Mouse (Mus musculus): Measurements from ENCODE around the gene Rbm48. TPM values are rescaled to one million over a fixed set of nuclear protein-coding genes. Genes with fewer than 3 reads are reported as not detected.

The Rbm48 gene
- polyA plus RNA-seq, 1 experiment from 2014 or later = 8.4 TPM

DNA sequence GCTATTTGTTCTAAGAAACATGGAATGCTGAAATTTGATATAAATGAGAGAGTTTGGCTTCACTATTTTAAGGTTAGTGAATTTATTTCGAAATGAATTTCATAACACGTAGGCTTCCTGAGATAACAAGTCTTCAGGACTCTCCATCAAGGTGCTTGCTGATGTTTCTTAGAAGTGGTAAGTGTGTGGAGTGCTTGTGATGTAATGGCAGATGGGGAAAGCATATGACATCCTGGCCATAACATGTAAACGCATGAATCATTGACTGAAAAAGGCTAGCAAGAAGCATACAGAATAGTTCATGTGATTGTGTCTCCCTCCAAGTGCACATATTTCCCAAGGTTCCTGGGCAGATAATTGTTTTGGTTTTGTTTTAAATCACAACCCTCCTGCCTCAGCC is 4.4 kb upstream of the Rbm48 start:
- H3K4me3 ChIP-seq = no peak overlapping the region
- no peak for ATAC-seq
- no peak overlapping the region for H3K27ac ChIP-seq
- no peak overlapping the region for H3K4me2 ChIP-seq
- no peaks in the 10 kb centered on the region for H3K9me3 ChIP-seq (replicated peaks)
- no peak overlapping the region for H3K9ac ChIP-seq
- WGBS (ENCODE audit: insufficient replicate concordance) = 74% methylated on average over 3 of the region's 3 CpGs
- peaks cover 9% of the 10 kb centered on the region for H3K36me3 ChIP-seq
- H3K4me1 ChIP-seq = peaks cover 7% of the 10 kb centered on the region
- no peaks in the 10 kb centered on the region for H3K27me3 ChIP-seq (replicated peaks)

DNA sequence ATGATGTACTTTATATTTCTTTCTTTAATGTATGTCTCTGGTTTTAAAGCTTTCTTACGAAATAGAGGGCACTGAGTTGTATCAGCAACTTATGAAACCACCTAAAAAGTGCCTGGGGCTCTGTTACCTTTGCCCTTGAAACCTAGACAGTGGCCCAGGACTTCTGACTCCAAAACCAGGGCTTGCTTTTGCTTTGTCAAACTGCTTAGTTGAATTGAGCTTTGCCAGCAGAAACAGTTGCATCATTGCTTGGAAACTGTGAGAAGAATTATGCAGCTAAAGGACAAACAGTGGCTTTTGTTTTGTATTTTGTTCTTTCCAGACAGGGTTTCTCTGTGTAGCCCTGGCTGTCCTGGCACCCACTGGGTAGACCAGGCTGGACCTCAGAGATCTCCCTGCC is 3.9 kb upstream of the Rbm48 start:
- no peaks in the 10 kb centered on the region for H3K27me3 ChIP-seq (replicated peaks)
- no peak overlapping the region for H3K27ac ChIP-seq
- no peak for ATAC-seq
- H3K4me1 ChIP-seq = peaks cover 9% of the 10 kb centered on the region
- 76% methylated on average over 1 of the region's 1 CpGs for WGBS (ENCODE audit: insufficient replicate concordance)
- no peaks in the 10 kb centered on the region for H3K9me3 ChIP-seq (replicated peaks)
- peaks cover 4% of the 10 kb centered on the region for H3K36me3 ChIP-seq
- H3K9ac ChIP-seq = no peak overlapping the region
- no peak overlapping the region for H3K4me3 ChIP-seq
- no peak overlapping the region for H3K4me2 ChIP-seq

DNA sequence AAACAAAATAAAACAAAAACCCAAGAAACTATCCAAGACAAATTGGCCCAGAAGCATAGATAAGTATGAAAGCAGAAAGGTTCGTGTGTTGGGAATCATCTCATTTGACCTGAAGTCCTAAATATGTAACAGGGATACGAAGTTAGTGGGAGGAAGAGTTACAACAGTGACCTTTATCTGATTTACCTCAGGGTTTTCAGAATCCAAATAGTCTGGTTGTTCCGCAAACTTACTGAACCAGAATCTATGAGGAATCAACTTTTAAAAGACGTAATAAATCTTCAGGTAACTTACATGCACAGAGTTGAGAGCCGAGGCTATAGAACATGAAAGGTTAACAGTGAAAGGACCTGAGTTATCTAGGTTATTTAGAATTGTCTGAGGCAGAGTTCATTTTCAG is 2.4 kb upstream of the Rbm48 start:
- WGBS (ENCODE audit: insufficient replicate concordance) = 74% methylated on average over 5 of the region's 5 CpGs
- no peak overlapping the region for H3K9ac ChIP-seq
- H3K27ac ChIP-seq = no peak overlapping the region

DNA sequence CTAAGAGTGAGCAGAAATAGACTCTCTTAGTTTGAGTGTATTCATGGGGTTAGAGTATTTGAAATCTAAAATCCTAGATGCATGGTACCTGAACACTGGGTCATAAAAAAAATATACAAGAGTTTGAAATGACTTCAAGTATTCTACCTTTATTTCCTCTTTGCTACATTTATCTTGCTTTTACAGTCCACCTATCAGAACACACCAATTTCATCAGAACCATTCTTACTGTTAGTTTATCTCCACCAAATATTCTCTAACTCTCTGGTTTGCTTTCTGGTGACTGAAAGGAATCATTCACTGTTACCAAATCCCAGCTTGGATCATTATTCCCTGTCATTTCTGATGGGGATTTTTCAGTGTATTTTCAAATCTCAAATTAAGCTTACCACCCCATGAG is 786 bp upstream of the Rbm48 start:
- no peaks in the 10 kb centered on the region for H3K9me3 ChIP-seq (replicated peaks)
- peaks cover 25% of the 10 kb centered on the region for H3K4me1 ChIP-seq
- H3K4me3 ChIP-seq = peak overlapping the region; percentile 78
- H3K9ac ChIP-seq = no peak overlapping the region
- no peaks in the 10 kb centered on the region for H3K27me3 ChIP-seq (replicated peaks)
- H3K27ac ChIP-seq = no peak overlapping the region
- H3K36me3 ChIP-seq = peaks cover 14% of the 10 kb centered on the region
- H3K4me2 ChIP-seq = peak overlapping the region; percentile 75
- no peak for ATAC-seq

More for the DNA sequence above, 2.4 kb upstream of the Rbm48 start:
- H3K4me1 ChIP-seq = peaks cover 24% of the 10 kb centered on the region
- H3K36me3 ChIP-seq = 0 out of 2 replicates have a peak, but pooled peaks cover 4% of the 10 kb centered on the region
- H3K4me3 ChIP-seq = no peak overlapping the region
- no peaks in the 10 kb centered on the region for H3K9me3 ChIP-seq (replicated peaks)
- H3K4me2 ChIP-seq = no peak overlapping the region
- H3K27me3 ChIP-seq (replicated peaks) = no peaks in the 10 kb centered on the region
- ATAC-seq = no peak

DNA sequence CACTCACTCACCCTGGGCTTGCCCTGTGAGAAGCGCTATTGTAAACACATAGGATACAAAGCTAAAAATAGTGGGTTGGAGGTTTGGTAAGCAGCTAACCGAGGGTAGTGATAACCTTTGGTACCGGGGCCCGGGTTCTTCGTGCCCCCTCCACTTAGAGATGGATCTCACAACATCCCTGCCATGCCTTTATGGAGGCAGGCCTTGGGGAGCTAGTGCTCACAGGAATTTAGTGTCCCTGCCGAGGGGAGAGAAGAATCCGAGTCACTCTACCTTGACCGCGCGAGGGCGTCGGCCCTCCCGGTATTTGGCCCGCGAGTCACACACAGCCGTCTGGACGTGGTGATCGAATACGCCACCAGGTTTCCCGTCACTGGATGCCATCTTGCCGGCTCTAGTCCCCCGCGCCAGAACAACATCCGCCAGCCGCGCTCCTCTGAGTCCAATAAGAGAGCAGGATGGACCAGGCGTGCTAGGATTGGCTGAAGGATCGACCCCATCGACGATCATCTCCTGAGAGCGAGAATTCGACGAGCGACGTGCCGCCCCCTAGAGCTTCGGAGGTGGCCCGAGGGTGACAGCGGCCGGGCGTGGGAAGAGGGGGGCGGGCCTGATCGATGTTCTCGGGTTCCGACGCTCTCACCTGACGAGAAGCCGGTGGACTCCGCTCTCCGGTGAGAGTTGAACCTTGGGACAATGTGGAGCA is 539 bp downstream of the Rbm48 start, which contains the start of gene Pex1:
Gene Pex1, plus strand, starts transcription at position 374 of the 706 bp plus-strand sequence.
- H3K4me3 ChIP-seq = peak within 1 kb of the TSS; percentile 78
- peak within 1 kb of the TSS; percentile 74 for H3K9ac ChIP-seq
- H3K27ac ChIP-seq = peak within 1 kb of the TSS; percentile 63
- H3K4me1 ChIP-seq = peaks cover 25% of the 10 kb centered on the region
- no peaks in the 10 kb centered on the region for H3K9me3 ChIP-seq (replicated peaks)
- H3K4me2 ChIP-seq = peak within 1 kb of the TSS; percentile 75
- WGBS (ENCODE audit: insufficient replicate concordance) = under 1% methylated on average over 50 of the region's 50 CpGs
- ATAC-seq = peak; percentile 98
- H3K27me3 ChIP-seq (replicated peaks) = no peaks in the 10 kb centered on the region
- peaks cover 27% of the 10 kb centered on the region for H3K36me3 ChIP-seq

DNA sequence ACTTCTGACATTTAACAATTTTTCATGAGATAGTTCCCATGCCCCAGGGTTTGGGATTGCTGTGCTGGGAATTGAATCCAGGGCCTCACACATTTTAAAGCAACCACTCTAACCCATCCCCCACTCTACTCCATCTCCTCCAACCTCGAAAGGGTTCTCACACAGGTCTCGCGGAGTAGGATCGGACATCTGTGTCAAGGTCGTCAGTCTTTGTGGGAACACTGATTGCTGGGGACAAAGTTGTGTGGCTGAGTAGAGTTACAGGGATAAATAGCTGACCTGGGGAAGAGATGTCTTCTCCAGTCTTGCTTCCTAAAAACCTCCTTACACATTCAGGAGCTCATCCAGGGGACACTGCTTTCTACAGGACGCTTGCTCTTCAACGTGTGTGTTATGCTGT is 17.3 kb downstream of the Rbm48 start:
- ATAC-seq = no peak
- H3K4me2 ChIP-seq = no peak overlapping the region
- no peaks in the 10 kb centered on the region for H3K9me3 ChIP-seq (replicated peaks)
- H3K27ac ChIP-seq = no peak overlapping the region
- WGBS (ENCODE audit: insufficient replicate concordance) = 91% methylated on average over 7 of the region's 7 CpGs
- H3K4me3 ChIP-seq = no peak overlapping the region
- H3K36me3 ChIP-seq = peaks cover 98% of the 10 kb centered on the region
- H3K4me1 ChIP-seq = no peaks in the 10 kb centered on the region
- H3K9ac ChIP-seq = no peak overlapping the region
- no peaks in the 10 kb centered on the region for H3K27me3 ChIP-seq (replicated peaks)

DNA sequence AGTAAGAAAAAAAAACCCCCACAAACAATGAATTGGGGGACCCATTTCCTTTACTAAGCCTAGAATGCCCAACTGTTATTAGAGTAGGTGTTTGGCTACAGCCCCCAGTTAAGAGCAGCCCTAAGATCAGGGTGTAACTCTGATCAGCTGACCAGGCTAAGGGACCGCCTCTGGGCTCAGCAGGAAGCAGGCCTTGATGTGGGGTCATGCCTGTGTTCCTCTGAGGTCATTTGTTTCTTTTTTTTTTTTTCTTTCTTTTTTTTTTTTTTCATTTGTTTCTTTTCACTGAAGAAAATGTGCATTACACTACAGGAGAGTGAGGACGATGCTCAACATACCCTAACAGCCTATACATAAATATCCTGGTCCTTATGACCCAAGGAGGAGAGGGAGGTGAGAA is 18.4 kb downstream of the Rbm48 start:
- Histone ChIP-seq H3K9me3 (replicated peaks) (no peaks in the 10 kb centered on the region), H3K9ac (no peak overlapping the region), H3K27me3 (replicated peaks) (no peaks in the 10 kb centered on the region), H3K4me2 (no peak overlapping the region), H3K27ac (no peak overlapping the region), H3K4me3 (no peak overlapping the region), H3K4me1 (no peaks in the 10 kb centered on the region), H3K36me3 (peaks cover 99% of the 10 kb centered on the region)
- no peak for ATAC-seq
- 90% methylated on average over 2 of the region's 2 CpGs for WGBS (ENCODE audit: insufficient replicate concordance)

DNA sequence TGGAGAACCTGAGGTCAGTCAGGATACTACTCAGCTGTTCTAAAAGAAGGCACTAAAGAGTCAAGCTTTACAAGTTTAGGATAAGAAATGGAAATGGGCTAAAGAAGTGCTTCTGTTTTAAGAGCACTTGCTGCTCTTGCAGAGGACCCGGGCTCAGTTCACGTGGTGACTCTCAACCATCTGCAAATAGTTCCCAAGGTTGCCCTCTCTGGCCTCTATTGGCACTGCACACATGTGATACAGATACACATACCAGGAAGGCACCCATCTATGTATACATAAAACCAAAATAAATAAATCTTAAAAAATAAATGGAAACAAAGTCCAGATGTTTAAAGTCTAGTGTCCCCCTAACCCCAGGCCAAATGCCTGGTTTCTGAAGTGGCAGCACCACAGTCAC is 21.6 kb downstream of the Rbm48 start:
- no peak overlapping the region for H3K4me2 ChIP-seq
- H3K27me3 ChIP-seq (replicated peaks) = no peaks in the 10 kb centered on the region
- H3K9ac ChIP-seq = no peak overlapping the region
- no peaks in the 10 kb centered on the region for H3K4me1 ChIP-seq
- no peak for ATAC-seq
- no peak overlapping the region for H3K4me3 ChIP-seq
- H3K36me3 ChIP-seq = peaks cover 100% of the 10 kb centered on the region
- 89% methylated on average over 2 of the region's 2 CpGs for WGBS (ENCODE audit: insufficient replicate concordance)
- H3K27ac ChIP-seq = no peak overlapping the region
- H3K9me3 ChIP-seq (replicated peaks) = no peaks in the 10 kb centered on the region

DNA sequence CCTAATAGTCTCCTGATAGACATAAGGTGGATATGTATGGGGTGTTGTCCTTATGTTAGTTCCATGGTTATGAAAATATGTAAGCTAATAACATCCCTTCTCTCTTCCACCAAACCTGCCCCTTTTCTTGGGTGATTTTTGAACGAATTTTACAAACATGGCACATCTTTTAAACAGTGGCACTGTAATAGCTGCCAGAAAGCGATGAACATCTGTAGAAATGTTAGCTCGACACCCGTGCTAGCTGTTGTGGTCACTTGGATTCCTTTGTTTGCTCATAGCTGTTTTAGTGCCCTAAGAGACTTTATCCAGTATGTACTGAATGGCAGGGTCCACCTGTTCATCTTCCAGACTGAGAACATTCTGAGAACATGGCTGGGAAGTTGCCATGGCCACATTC is 25.1 kb downstream of the Rbm48 start, which contains the start of gene 1700109H08Rik:
Gene 1700109H08Rik, plus strand, starts transcription at position 301 of the 400 bp plus-strand sequence.
- no peaks in the 10 kb centered on the region for H3K9me3 ChIP-seq (replicated peaks)
- no peak within 1 kb of the TSS for H3K4me3 ChIP-seq
- no peak within 1 kb of the TSS for H3K27ac ChIP-seq
- no peaks in the 10 kb centered on the region for H3K4me1 ChIP-seq
- WGBS (ENCODE audit: insufficient replicate concordance) = 84% methylated on average over 4 of the region's 4 CpGs
- H3K9ac ChIP-seq = no peak within 1 kb of the TSS
- H3K4me2 ChIP-seq = no peak within 1 kb of the TSS
- H3K27me3 ChIP-seq (replicated peaks) = no peaks in the 10 kb centered on the region
- ATAC-seq = no peak
- peaks cover 99% of the 10 kb centered on the region for H3K36me3 ChIP-seq

DNA sequence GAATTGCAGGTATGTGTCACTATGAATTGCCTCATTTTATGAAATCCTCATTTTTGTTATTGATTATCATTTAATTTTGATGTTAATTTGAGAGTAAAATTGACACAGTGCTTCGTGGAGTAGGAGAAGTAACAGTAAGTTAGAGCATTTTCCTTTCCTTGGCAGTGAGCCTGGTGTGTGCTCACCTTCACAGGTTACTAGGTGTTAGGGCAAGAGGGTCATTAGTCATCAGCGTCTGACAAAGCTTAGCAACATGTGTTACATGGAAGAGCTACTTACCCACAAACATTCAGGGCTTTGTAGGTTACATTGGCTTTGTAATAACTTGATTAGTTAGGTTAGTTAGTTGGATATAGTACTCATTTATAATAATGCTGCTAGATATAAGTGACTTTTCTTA is 42.2 kb downstream of the Rbm48 start:
- Histone ChIP-seq H3K4me3 (no peak overlapping the region), H3K4me2 (no peak overlapping the region), H3K9me3 (replicated peaks) (no peaks in the 10 kb centered on the region), H3K9ac (no peak overlapping the region), H3K4me1 (no peaks in the 10 kb centered on the region), H3K27me3 (replicated peaks) (no peaks in the 10 kb centered on the region), H3K27ac (no peak overlapping the region), H3K36me3 (peaks cover 42% of the 10 kb centered on the region)
- 91% methylated on average over 2 of the region's 2 CpGs for WGBS (ENCODE audit: insufficient replicate concordance)
- ATAC-seq = no peak

DNA sequence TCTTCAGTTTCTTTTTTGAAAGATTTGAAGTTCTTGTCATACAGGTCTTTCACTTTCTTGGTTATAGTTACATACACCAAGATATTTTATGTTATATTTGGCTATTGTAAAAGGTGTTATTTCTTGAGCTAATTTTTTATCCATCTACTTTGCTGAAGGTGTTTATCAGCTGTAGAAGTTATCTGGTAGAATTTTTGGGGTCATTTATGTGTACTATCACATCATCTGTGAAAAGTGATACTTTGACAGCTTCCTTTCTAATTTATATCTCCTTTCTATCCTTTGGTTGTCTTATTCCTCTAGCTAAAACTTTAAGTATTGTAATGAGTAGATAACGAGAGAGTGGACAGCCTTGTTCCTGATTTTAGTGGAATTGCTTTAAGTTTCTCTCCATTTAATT is 44.9 kb downstream of the Rbm48 start:
- Histone ChIP-seq H3K4me1 (no peaks in the 10 kb centered on the region), H3K36me3 (peaks cover 32% of the 10 kb centered on the region), H3K9me3 (replicated peaks) (no peaks in the 10 kb centered on the region), H3K4me3 (no peak overlapping the region), H3K4me2 (no peak overlapping the region), H3K27ac (no peak overlapping the region), H3K9ac (no peak overlapping the region), H3K27me3 (replicated peaks) (no peaks in the 10 kb centered on the region)
- ATAC-seq = no peak
- 76% methylated on average over 1 of the region's 1 CpGs for WGBS (ENCODE audit: insufficient replicate concordance)

DNA sequence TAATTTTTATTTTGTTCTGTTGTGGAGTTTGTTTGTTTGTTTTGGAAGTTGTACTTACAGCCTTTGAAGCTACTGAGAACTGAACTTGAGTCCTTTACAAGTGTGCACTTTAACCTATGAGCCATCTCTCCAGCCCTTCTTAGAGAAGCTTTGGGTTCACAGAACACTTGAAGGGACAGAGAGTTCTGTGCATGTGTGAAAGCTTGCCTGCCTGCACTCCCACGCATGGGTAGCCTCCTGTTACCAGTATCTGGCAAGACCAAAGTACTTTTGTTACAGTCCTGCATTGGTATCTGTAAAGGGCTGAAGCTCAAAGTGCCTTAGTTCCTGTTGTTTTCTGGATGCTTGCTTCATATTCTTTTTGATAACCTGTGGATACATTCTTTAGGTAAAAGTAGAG is 50.2 kb downstream of the Rbm48 start:
- Histone ChIP-seq H3K9me3 (replicated peaks) (no peaks in the 10 kb centered on the region), H3K4me3 (no peak overlapping the region), H3K27ac (no peak overlapping the region), H3K4me1 (peaks cover 25% of the 10 kb centered on the region), H3K36me3 (peaks cover 21% of the 10 kb centered on the region), H3K4me2 (no peak overlapping the region), H3K9ac (no peak overlapping the region), H3K27me3 (replicated peaks) (no peaks in the 10 kb centered on the region)
- no peak for ATAC-seq
- WGBS (ENCODE audit: insufficient replicate concordance) = 76% methylated on average over 1 of the region's 1 CpGs

DNA sequence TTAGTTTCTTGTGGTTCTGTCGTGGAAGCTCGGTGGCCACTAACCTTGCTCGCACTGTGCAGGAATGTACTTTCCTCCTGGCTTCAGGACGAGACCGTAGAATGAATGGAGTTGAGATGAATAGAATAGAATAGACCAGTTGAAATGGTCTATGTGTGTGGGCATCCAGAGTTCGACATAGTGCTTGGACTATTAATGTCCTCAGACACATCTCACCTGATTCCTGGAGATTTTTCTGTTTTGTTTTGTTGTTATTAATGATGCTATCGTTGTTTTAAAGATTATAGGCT is 52.0 kb downstream of the Rbm48 start:
- no peaks in the 10 kb centered on the region for H3K27me3 ChIP-seq (replicated peaks)
- peaks cover 25% of the 10 kb centered on the region for H3K4me1 ChIP-seq
- H3K27ac ChIP-seq = peak overlapping the region; percentile 82
- WGBS (ENCODE audit: insufficient replicate concordance) = 10% methylated on average over 7 of the region's 7 CpGs
- H3K9ac ChIP-seq = peak overlapping the region; percentile 95
- peaks cover 21% of the 10 kb centered on the region for H3K36me3 ChIP-seq
- no peaks in the 10 kb centered on the region for H3K9me3 ChIP-seq (replicated peaks)
- peak overlapping the region; percentile 93 for H3K4me3 ChIP-seq
- ATAC-seq = no peak
- H3K4me2 ChIP-seq = peak overlapping the region; percentile 75
